In the genomic region with DNA sequence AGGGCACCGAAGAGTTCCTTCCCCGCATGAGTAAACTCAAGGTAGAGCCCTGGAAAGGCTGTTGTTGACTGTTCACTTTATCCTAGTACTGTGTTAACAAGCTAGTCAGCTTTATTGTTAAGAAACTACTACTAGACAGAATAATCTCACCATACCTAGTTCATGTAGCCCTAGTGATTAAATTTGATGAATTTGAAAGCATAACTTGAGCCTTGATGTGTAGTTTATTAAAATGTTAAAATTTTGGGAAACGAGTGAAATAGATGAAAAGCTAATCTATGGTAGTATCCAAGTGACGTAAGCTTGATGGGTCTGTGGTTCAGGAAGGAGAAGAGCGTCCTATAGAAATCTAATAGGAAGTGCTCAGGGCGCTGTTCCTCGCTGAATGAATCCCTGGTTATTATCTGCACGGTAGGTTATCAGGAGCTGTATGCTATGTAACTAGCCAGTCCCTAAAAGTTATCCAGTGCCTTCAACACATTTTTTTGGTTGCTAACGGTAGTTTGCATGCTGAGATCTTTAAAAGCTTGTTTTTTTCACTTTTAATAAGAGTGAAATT, we compare ENCODE assay signal across 7 mouse cellular contexts. TPM values are rescaled to one million over a fixed set of nuclear protein-coding genes. Genes with fewer than 3 reads are reported as not detected.
A peak's percentile ranks its signal among the peaks of the same experiment; 100 is the strongest.
DNase-seq lines count a peak whose midpoint lies in the region; ATAC-seq and TF ChIP-seq lines count a peak whose summit lies in the region.

No protein-coding gene starts in this region.

- peaks cover 4% of the 10 kb centered on the region; the same call in 1 of the 2 replicates for H3K4me1 ChIP-seq in testis, adult 2 months (ENCODE audit: control insufficient read depth, insufficient read depth, low read length)
- H3K4me1 ChIP-seq in embryonic facial prominence, embryonic 15.5 days, result peaks cover 18% of the 10 kb centered on the region
- peaks cover 32% of the 10 kb centered on the region for H3K4me1 ChIP-seq in limb, embryonic 13.5 days

- DNase-seq in testis, postnatal 10 days (ENCODE audit: low spot score), result no peak
- peak; percentile 16 for DNase-seq in retina, postnatal 1 day
- DNase-seq in spleen, postnatal 10 days (ENCODE audit: low spot score in 2 of 2), result no peak
- no peak for DNase-seq in adrenal gland, adult (ENCODE audit: inconsistent age in 2 of 2, low spot score in 1 of 2)

- TF ChIP-seq POLR2A in testis, adult 2 months (IDR thresholded peaks at IDR 0.05; ENCODE audit: control insufficient read depth, low read depth, low read length), result no peak

- H3K27me3 ChIP-seq in testis, adult 2 months (ENCODE audit: control insufficient read depth, insufficient read depth, low read length), result no peaks in the 10 kb centered on the region
- H3K27me3 ChIP-seq in embryonic facial prominence, embryonic 15.5 days, result no peaks in the 10 kb centered on the region
- no peaks in the 10 kb centered on the region for H3K27me3 ChIP-seq in limb, embryonic 13.5 days

- 9% methylated on average over 9 of the region's 9 CpGs for WGBS in embryonic facial prominence, embryonic 15.5 days
- 21% methylated on average over 9 of the region's 9 CpGs for WGBS in limb, embryonic 13.5 days

- peak overlapping the region; percentile 55 for H3K4me2 ChIP-seq in embryonic facial prominence, embryonic 15.5 days (replicated peaks)
- H3K4me2 ChIP-seq in limb, embryonic 13.5 days (replicated peaks), result peak overlapping the region; percentile 81

- no peak for TF ChIP-seq CTCF in testis, adult 2 months (IDR thresholded peaks at IDR 0.05; ENCODE audit: control insufficient read depth, insufficient read depth, insufficient replicate concordance, low read depth, low read length)

- peak overlapping the region; percentile 91 for H3K4me3 ChIP-seq in testis, adult 2 months (ENCODE audit: control insufficient read depth, low read depth, low read length)
- peak overlapping the region; percentile 65 for H3K4me3 ChIP-seq in embryonic facial prominence, embryonic 15.5 days (replicated peaks)
- peak overlapping the region; percentile 99 for H3K4me3 ChIP-seq in limb, embryonic 13.5 days

- ATAC-seq in embryonic facial prominence, embryonic 15.5 days (ENCODE audit: insufficient number of reproducible peaks, low FRiP score, low TSS enrichment, low read depth), result no peak
- no peak for ATAC-seq in limb, embryonic 13.5 days (ENCODE audit: low FRiP score, low read depth)

- H3K9me3 ChIP-seq in embryonic facial prominence, embryonic 15.5 days (replicated peaks), result no peaks in the 10 kb centered on the region
- H3K9me3 ChIP-seq in limb, embryonic 13.5 days, result no peaks in the 10 kb centered on the region

- peak overlapping the region; percentile 93 for H3K27ac ChIP-seq in testis, adult 2 months (ENCODE audit: control insufficient read depth, insufficient read depth, low read depth, low read length)
- peak overlapping the region; percentile 99 for H3K27ac ChIP-seq in embryonic facial prominence, embryonic 15.5 days (replicated peaks)
- H3K27ac ChIP-seq in limb, embryonic 13.5 days, result peak overlapping the region; percentile 98; the same call in 1 of the 2 replicates

- H3K9ac ChIP-seq in embryonic facial prominence, embryonic 15.5 days, result peak overlapping the region; percentile 92
- H3K9ac ChIP-seq in limb, embryonic 13.5 days, result peak overlapping the region; percentile 96

- H3K36me3 ChIP-seq in testis, adult 2 months (ENCODE audit: control insufficient read depth, insufficient read depth, low read length), result no peaks in the 10 kb centered on the region
- no peaks in the 10 kb centered on the region for H3K36me3 ChIP-seq in embryonic facial prominence, embryonic 15.5 days
- peaks cover 7% of the 10 kb centered on the region; the same call in 1 of the 2 replicates for H3K36me3 ChIP-seq in limb, embryonic 13.5 days

RNA-seq across cellular contexts. Expression of a gene that starts 2.3 kb away (rescaled TPM):
- 6.9 and 7.8 TPM in 2 replicates for polyA plus RNA-seq in testis, adult 2 months (2012; rRNA removed)
- polyA plus RNA-seq in embryonic facial prominence, embryonic 15.5 days (2015; fragmentation: Nextera tagmentation; extraction: Ambion mirVana), result 16.0 and 16.5 TPM in 2 replicates
- 17.4 and 17.6 TPM in 2 replicates for polyA plus RNA-seq in limb, embryonic 13.5 days (2015; fragmentation: Nextera tagmentation; extraction: Ambion mirVana)

RNA-seq across cellular contexts. Expression of a gene that starts 40.6 kb away (rescaled TPM):
- 2.8 and 4.4 TPM in 2 replicates for polyA plus RNA-seq in testis, adult 2 months (2012; rRNA removed)
- 11.3 and 11.7 TPM in 2 replicates for polyA plus RNA-seq in embryonic facial prominence, embryonic 15.5 days (2015; fragmentation: Nextera tagmentation; extraction: Ambion mirVana)
- 14.8 and 16.2 TPM in 2 replicates for polyA plus RNA-seq in limb, embryonic 13.5 days (2015; fragmentation: Nextera tagmentation; extraction: Ambion mirVana)

RNA-seq across cellular contexts. Expression of a gene that starts 40.8 kb away (rescaled TPM):
- polyA plus RNA-seq in testis, adult 2 months (2012; rRNA removed), result 6.8 and 7.8 TPM in 2 replicates
- polyA plus RNA-seq in embryonic facial prominence, embryonic 15.5 days (2015; fragmentation: Nextera tagmentation; extraction: Ambion mirVana), result 11.6 and 12.0 TPM in 2 replicates
- polyA plus RNA-seq in limb, embryonic 13.5 days (2015; fragmentation: Nextera tagmentation; extraction: Ambion mirVana), result 13.6 and 15.9 TPM in 2 replicates
